Mouse (Mus musculus) right cerebral cortex, postnatal 4 days (tissue): ENCODE measurements around the gene Gtf3c6.
A peak's percentile ranks its signal among the peaks of the same experiment; 100 is the strongest.

Experiments
- DNase-seq: peaks from one replicate; pipeline ENCODE4 v3.0.0-alpha.2; 2022

Gtf3c6 gene

DNA sequence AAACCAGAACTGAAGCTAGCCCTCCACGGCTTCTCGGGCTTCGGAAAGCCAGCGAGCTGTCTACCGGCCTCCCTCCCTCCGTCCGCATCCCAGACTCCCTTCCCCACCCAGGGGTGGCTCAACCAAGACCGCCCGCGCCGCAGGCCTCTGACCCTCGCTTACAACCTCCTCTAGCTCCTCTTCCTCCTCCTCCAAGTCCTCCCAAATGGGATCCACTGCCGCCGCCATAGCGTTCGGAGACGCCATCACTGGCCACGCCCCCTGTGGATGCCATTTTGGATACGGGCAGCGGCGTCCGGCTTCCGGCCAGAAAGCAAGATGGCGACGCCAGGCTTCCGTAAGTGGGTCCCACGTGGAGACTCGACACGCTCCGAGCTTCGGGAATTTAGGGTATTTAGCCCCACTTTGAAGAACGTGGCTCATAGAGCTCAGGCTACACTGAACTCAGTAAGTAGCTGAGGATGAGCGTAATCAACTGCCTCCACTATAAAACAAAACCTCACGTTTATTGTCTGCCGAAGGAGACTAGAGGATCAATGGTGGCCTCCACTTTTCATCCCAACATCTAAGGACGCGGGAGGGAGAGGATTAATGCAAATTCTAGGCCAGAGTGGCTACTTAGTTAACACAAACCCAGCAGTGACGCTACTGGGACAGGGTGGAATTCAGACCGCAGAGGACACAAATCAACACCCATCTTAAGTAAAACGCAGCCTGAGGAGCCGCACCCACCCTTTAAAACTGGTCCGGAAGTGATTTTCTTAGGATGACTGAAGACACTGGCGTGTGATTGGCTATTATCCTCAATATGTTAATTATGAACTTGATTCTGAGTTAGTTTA lies at the start of gene Gtf3c6:
Gene Gtf3c6, minus strand, starts transcription at position 695 of the 842 bp plus-strand sequence.
- DNase-seq: peak; percentile 97

DNA sequence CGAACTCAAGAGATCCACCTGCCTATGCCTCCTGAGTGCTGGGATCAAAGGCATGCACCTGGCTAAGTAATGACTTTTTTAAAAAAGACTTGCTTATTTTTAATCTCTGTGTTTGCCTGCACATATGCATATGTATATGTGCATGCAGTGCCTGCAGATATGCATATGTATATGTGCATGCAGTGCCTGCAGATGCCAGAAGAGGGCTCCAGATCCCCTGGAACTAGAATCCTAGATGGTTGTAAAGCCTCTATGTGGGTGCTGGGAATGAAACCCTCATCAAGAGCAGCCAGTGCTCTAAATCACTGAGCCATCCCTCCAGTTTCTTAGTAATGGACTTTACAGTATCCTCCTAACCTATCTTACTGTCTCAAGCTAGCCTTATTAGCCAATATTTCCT lies 48.1 kb upstream of the Gtf3c6 start:
- DNase-seq: no peak

DNA sequence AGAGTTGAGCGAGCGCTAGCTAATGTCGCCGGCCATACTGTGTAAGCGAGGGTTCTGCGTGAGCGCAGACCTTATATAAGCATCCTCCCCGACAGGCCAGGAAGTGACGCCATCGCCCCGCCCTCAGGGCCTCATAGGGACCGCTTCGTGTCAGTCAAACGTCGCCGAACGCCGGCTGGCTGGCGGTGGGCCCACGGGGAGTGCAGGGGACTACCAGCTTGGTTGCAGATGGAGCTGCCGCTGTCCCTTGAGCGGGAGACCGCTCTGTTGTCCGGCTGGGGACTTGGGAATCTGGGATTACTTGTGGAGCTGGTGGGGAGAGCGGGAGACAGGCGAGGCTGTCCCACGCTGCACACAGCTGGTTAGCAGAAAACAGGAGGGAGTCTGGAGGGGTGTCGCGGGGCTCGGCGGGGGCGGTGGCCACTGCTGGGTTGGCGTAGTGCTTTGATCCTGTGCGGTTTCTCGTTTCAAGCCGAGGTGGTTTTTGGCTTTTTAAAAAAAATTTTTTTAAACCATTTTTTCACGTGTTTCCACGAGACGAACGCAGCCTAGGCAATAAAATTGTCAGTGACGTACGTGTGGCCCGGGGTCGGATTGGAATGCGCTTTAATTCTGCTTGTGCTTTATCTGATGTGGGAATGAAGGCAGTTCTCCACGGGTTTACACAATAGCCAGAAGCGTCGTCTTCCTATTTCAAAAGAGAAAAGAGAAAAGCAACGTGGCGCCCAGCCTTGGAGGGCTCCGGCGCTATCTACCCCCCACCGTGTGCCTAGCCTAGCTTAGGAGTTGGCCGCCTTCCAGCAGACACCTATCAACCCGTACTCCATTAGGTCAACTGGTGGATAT lies 44.5 kb upstream of the Gtf3c6 start, which contains the start of gene Amd1:
Gene Amd1, minus strand, starts transcription at position 47 of the 846 bp plus-strand sequence.
- DNase-seq: peak; percentile 100

DNA sequence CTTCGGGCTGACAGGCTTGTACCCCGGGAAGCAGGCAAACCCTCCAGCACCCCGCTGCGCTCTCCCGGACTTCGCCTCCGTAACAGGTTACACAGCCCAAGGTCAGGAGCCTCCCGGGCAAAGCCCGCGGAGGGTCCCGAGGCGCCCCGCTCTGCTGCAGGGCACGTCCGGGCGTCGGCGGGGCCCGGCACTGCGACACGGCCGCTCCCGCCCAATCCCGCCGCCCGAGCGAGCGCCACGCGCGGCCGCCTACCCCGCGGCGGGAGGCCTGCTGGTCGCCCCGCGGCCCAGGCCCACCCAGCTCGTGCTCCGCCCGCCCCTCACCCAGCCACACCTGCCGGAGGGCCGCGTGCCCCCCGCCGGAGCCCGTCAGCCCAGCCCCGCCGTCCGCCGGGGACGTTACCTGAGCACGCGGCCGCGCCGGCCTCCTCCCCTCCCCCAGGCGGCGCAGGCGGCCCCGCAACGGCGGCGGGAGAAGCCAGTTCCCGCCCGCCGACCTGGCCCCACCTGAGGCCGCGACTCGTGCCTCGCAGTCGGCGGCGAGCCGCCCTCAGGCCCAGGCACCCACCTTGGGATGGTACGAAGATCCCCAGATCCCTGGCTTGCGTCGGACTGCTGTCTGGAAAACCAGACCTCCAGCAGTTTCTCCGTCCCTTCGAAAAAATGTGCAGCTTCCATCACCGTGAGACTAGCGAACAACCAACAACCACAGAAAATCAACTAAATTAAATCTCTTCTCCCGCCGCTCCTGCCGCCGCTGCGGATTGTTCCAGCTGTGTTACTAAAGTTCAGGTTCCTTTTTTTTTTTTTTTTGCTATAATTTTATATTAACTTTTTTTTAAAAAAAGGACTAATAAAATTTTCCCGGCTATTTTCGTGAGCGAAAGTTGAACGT lies 43.5 kb upstream of the Gtf3c6 start:
- DNase-seq: peak; percentile 37

DNA sequence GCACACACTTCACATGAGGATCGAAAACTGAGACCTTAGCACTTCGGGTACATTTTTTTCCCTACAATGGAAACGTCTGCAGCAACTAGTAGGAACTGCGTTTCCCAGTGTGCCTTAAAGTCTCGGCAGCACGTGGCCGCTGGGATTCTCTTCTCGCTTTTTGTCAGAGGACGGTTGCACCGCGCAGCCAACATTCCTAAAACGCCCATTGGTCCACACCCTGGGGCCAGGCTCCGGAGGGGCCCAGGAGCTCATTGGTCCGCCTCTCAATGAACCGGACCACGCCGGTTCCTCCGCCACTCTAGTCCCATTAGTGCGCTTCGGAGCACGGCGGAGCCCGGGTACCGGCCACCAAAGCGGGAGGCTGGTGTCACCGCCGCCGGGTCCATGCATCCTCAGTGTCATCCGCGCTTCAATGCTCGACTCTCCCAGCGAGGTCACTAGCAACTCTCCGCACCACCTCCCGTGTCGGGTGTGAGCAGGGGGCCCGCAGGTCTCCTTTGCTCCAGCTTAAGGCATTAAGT lies 42.8 kb upstream of the Gtf3c6 start:
- peak; percentile 78 for DNase-seq

DNA sequence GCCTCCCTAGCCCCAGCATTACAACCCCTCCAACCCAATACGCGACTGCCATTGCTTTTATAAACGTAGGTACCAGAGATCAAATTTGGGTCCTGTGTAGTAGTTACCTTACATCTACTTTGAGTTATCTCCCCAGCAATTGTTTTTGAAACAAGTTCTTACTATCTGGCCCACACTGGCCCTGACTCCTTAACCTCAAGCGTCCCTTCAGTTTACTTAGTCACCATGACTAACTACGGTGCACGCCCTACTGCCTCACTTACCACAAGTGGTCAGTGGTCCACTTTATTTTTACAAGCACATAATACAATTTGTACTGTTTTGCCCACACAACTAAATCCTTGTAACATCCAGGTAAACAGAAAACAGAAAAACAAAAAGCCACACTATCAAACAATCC lies 34.7 kb upstream of the Gtf3c6 start:
- DNase-seq: no peak

DNA sequence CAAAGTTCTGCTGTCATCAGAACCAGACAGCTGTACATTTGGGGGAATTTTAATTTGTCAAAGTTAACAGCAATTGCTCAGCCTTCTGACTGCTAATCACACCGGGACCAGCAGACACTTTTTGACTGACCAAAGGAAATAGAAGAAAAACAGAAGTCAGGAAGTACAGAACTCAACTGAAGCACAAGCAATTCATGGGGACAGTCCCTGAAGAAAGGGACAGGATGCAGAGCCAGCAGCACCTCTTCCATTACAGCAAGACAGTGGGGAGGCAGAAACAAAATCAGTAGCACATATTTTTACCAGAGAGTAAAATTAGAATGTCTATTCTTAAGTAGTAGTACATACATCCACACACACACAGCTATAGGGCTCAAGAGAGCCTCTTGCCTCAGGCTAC lies 28.9 kb upstream of the Gtf3c6 start:
- DNase-seq: no peak

DNA sequence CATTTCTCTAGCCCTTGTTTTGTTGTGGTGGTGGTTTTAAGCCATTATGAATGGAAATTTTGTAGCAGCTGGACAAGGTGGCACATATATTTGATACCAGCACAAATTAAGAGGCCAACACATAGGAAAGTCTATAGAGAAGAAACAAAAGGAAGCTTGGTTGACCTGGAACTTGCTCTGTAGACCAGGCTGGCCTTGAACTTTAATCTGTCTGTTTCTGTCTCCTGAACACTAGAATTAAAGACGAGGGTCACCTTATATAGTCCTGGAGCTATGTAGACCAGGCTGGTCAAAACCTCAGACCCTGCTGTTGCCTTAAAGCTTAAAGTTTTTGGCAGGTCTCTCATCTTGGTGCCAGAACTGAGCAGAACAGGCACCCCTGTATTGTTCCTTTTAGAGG lies 27.7 kb upstream of the Gtf3c6 start:
- no peak for DNase-seq

DNA sequence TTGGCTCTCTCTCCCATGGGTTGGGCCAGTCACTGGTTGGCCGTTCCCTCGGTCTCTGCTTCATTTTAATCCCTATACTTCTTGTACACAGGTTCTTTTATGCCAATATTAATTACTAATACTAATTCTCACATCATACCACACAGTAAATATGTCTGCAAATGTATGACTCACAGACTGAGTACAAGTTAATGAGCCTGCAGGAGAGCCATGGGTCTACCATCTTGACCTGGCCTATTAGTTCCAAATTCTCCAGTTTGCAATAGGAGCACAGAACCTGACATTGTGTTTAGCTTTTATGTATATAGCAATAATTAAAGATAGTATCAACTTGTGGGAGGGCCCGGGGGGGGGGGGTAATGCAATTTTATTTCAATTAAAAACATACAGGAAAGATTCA lies 27.1 kb upstream of the Gtf3c6 start:
- DNase-seq: no peak

DNA sequence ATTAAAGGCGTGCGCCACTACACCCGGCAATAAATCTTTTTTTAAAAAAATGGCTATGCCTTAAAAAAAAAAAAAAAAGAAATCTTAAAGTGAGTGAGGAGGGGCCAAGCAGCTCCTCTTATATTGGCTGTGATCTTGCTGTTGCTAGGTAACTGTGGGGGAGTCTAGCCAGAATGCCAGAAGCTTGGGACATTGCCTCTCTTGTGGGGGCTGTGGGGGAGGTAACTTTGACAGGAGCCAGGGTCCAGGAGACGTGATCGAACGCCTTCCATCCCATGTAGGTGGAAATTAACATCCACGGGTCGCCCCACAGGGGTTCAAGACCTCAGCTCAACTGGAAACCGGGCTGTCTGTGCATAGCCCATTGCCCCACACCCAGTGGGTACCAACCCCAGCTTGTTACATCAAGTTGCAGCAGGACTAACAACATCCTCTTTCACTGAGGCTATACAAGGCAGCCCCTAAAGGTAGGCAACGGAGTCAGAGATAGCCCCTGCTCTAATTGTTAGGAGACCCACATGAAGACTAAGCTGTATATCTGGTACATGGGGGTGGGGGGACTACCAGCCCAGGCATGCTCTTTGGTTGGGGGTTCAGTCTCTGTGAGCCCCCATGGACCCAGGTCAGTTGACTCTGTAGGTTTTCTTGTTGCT lies 26.4 kb upstream of the Gtf3c6 start:
- DNase-seq: peak; percentile 9

DNA sequence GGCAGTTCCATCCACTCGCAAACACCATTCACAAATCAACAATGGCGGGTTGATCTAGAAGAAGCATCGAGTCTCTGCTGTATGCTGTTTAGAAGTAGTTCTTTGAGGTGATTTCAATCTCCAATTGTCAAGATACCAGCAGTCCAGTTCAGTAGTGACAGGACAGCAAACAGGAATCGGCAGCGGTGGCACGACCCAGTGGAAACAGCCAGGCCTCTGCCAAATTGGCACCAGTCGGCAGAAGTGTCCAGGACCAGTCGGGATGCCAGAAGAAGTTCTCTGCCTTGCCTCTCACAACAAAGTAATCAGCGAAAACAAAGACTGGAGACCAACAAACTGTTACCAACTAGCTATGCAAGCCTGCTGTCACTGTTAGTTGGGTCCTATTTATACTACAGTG lies 25.7 kb upstream of the Gtf3c6 start:
- no peak for DNase-seq

DNA sequence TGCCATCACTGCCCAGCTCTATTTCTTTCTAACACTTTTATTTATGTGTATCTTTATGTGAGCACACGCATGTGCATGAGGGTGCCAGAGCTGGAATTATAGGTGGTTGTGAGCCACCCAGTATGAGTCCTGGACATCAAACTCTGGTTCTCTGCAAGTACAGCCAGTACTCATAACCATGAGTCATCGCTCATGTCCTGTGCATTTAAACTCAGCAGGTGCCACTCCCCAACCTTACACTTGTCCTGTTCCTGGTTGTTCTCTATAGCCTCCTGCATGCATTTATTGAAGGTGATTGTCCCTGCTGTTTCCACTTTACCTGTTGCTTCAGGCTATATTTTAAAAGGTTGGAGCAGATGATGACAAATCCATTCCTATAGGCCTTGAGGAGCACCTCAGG lies 23.7 kb upstream of the Gtf3c6 start:
- DNase-seq: no peak

DNA sequence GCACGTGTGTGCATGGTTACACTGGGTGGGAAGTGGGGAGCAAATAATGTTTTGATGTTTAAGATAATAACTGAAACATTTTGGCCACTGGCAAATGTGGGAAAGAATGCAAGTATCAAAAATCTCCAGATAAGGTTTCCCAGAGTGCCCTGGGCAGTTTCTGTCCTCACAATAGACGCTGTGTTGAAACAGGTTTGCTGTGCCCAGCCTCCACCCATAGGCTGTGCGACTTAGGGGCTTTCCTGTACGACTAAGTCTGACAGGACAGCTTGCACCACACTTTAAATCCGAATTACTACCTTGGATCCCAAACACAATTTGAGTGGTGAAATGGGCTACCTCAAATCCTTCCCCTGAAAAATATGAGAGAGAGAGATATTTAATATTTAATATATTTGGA lies 20.4 kb upstream of the Gtf3c6 start:
- DNase-seq: no peak

DNA sequence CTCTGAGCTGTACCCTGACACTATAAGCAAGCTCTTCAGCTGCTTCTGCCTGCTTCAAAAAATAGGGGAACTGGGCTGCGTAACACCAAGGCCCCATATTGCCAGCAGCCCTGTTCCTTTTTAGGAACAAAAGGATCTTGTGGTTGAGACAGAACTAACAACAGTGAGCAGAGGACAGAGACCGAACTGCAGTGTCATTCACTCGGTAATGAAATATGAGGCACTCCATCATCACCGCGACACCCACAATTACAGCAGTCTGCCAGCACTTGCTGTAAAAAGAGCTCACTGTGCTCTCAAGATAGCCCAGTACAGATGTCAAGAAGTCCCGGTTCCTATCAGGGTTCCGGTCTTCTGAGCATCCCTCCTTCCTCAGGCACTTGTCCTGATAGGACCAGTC lies 18.1 kb upstream of the Gtf3c6 start:
- DNase-seq: no peak

DNA sequence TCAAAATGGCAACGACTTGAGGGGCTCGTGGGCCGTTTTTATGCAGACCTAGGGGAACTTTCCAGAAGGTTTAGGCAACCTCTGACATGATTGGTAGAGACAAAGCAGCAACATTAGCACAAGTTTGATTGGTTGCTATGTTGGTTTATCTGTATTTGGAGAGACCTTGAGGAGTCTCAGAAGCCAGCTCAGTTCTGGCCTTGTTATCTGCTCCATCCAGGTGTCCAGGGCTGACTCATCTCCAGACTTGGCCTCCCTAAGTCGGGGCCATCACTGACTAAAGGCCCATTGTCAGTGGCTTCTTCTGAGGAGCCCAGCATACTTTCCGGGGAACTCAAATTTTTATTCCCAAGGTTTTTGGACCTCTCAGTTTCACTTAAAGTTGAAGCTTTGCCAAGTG lies 16.0 kb upstream of the Gtf3c6 start:
- no peak for DNase-seq

DNA sequence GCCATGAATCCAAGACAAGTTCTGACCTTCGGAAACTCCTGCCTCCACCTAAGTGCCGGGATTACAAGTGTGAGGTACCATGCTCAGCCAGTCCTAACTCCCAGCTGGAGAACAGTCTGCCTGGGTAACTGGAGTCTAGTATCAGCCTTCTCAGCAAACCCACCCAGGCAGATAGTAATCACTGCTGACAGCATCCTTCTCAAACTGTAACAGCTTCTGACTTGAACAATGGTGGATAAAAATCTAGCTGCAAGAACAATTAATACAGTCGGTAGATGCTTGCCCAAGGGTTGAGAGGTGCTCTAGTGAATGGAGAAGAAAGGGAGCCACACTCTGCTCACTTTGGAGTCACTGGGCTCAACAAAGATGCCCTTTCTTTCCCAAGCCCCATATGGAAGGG lies 13.3 kb upstream of the Gtf3c6 start:
- DNase-seq: no peak

DNA sequence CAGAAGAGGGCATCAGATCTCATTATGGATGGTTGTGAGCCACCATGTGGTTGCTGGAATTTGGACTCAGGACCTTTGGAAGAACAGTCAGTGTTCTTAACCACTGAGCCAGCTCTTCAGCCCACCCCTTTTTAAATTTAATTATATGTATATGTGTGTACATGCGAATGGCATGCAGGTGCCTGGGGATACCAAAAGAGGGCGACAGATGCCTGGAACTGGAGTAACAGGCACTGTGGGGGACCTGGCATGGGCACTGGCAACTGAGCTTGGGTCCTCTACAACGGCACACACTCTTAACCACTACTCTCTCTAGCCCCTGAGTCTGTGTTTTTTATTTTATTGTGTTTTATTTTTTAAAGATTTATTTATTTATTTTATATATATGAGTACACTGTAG lies 7.0 kb upstream of the Gtf3c6 start:
- DNase-seq: no peak

DNA sequence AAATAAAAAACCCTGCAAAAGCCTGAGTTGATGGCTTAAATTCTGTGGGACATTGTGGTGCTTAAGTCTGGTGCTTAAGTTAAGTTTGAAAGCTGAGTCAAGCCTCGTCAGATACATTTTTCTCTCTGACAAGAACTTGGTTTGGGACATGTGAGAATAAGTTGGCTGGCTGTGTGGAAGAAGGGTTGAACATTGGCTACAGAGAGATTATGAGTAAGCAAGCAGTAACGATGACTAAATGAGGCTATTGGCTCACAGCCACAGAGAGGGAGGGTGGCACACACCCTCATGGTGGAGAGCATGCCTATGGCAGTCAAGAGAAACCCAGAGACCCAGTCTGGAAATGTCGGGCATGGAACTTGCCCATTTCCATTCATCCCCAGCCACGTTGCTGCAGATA lies 5.8 kb upstream of the Gtf3c6 start:
- DNase-seq: no peak

DNA sequence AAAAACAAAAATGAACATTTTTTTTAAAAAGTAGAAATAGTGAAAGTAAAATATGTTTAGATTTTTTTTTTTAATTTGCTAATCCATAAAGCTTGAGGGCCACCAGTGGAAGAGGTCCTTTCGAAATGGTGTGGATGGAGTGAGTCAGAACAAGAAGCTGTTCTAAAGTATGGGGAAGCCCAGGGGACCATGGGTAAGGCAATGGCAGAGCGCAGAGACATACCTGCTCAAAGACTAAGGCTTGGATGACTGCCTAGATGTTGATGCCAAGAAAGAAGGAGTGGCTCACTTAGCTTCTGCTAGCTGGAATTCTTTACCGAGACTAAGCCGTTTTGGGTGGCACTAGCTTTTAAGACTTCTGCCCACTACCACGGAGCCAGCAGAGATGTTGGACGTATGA lies 4.3 kb upstream of the Gtf3c6 start:
- no peak for DNase-seq

DNA sequence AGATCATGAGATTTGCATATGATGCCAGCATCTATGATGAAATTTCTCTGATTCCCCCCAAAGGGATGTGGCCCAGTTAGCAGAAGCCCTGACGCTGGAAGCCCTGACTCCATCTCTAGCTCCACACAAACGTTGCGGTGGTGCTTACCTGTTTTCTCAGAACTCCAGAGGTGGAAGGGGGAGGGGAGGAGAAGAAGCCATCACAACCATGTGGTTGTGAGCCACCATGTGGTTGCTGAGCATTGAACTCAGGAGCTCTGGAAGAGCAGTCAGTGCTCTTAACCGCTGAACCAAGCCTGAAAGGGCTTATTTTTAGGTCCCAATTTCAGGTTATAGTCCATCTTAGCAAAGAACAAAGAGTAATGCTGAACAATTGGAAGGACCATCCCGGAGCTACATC lies 2.4 kb upstream of the Gtf3c6 start:
- DNase-seq: no peak

DNA sequence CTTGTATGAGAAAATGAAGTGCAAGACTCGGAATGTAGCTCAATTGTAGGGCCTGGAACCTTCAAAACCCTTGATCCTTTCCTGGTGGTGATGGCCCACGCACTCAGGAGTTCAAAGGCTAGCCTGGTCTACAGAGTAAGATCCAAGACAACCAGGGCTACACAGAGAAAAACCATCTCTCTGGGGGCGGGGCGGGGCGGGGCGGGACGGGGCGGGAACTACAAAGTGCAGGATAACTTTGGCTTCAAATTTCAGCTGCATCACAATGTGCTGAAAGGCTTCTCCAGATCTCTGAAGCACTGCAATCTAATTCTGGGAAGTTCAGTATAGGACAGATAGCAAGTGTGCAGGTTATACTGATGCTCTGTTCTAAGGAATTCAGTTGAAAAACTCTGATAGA lies 1.6 kb upstream of the Gtf3c6 start:
- no peak for DNase-seq

DNA sequence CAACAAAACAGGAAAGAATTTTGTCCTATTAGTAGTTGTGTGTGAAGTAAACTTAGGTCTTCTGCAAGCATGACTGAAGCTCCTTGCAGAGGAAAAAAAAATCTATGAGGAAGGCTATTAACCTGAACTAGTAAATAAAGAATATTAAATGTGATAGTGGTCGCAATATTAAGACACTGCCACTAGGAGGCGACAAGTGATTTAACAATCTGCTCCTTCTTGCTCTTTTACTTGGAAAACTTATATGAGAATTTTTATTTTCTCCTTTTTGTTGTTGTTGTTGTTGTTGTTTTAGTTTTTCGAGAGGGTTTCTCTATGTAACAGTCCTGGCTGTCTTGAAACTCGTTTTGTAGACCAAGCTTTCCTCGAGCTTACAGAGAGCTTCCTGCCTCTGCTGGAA lies 1.1 kb upstream of the Gtf3c6 start:
- DNase-seq: no peak
